Mouse (Mus musculus) liver, postnatal 0 days (tissue): ENCODE results near the gene Pkp1. TPM values are rescaled to one million over a fixed set of nuclear protein-coding genes. Genes with fewer than 3 reads are reported as not detected.

Experiments used
- ATAC-seq: fragments of 200-750 bp; cut with Nextera tagmentation; 2 replicates; pipeline ENCODE4 v1.8.0; 2017; ENCODE audit warnings: mild to moderate bottlenecking, moderate library complexity
- DNase-seq: peaks from one replicate; pipeline ENCODE4 v3.0.0-alpha.2; 2016
- H3K27ac ChIP-seq: fragments of 300-500 bp; sonication (generic); 2 replicates; pipeline ENCODE4 v1.5.1; 2014; ENCODE audit warnings: antibody characterized with exemption, moderate library complexity, mild to moderate bottlenecking, low read depth
- H3K27me3 ChIP-seq: fragments of 300-500 bp; sonication (generic); 2 replicates; pipeline ENCODE4 v1.6.1; 2014; ENCODE audit warnings: low read length, control low read depth, mixed read lengths; ENCODE audit not compliant: insufficient read depth
- H3K36me3 ChIP-seq: fragments of 300-500 bp; sonication (generic); replicated peaks from 2 replicates; pipeline ENCODE4 v1.6.1; 2014; ENCODE audit warnings: mild to moderate bottlenecking, control low read depth, low read length, moderate library complexity, mixed read lengths; ENCODE audit not compliant: insufficient read depth
- H3K4me1 ChIP-seq: fragments of 300-500 bp; sonication (generic); 2 replicates; pipeline ENCODE4 v1.6.1; 2014; ENCODE audit warnings: antibody characterized with exemption, mild to moderate bottlenecking, control low read depth; ENCODE audit not compliant: insufficient read depth
- H3K4me2 ChIP-seq: fragments of 300-500 bp; sonication (generic); 2 replicates; pipeline ENCODE4 v1.6.1; 2014; ENCODE audit warnings: low read depth, mild to moderate bottlenecking, low read length, moderate library complexity, mixed read lengths
- H3K4me3 ChIP-seq: fragments of 300-500 bp; sonication (generic); 2 replicates; pipeline ENCODE4 v1.5.1; 2014; ENCODE audit warnings: low read depth, low read length
- H3K9ac ChIP-seq: fragments of 300-500 bp; sonication (generic); replicated peaks from 2 replicates; pipeline ENCODE4 v1.6.1; 2014; ENCODE audit warnings: mild to moderate bottlenecking, moderate library complexity
- H3K9me3 ChIP-seq: fragments of 300-500 bp; sonication (generic); 2 replicates; pipeline ENCODE4 v1.6.1; 2016; ENCODE audit warnings: mild to moderate bottlenecking, control low read depth, low read length, mixed read lengths
- CTCF ChIP-seq: sonication (generic); IDR thresholded peaks from 2 replicates; pipeline ENCODE4 v1.5.1; 2016; ENCODE audit warnings: antibody characterized with exemption, low read depth
- EP300 ChIP-seq: IDR thresholded peaks from 2 replicates; pipeline ENCODE4 v1.6.1; 2016; ENCODE audit warnings: antibody characterized with exemption, low read depth, mild to moderate bottlenecking
- WGBS: fragments of 180-500 bp; shearing (Covaris S2); extraction: QIAGEN DNeasy Blood & Tissue Kit; methylation state at CpG from one replicate; pipeline ENCODE4 v1.1.7; 2014; ENCODE audit not compliant: insufficient replicate concordance; 5-methylcytosine and 5-hydroxymethylcytosine counted together
- polyA plus RNA-seq: library from polyadenylated mRNA; unstranded; fragments of >200 nt; fragmentation: Nextera tagmentation; extraction: Ambion mirVana; gene quantifications from 2 replicates; pipeline ENCODE4 v1.2.1, GENCODE M21; 2015

Pkp1 gene
- polyA plus RNA-seq, 1 experiment from 2014 or later = 0.05 TPM

- Histone ChIP-seq H3K27me3 (no peaks in the 10 kb centered on the region), H3K4me3 (no peak overlapping the region)
- TF ChIP-seq EP300 (no peak), CTCF (no peak)
These were observed 71.2 kb downstream of the Pkp1 start for GRCm38 (mm10) chr1:135847611-135848351.

GRCm38 (mm10) chr1:135847139-135847562 is 71.9 kb downstream of the Pkp1 start:
- no peak overlapping the region for H3K4me2 ChIP-seq

More at GRCm38 (mm10) chr1:135847611-135848351, 71.2 kb downstream of the Pkp1 start:
- Histone ChIP-seq H3K4me2 (no peak overlapping the region), H3K9me3 (no peaks in the 10 kb centered on the region), H3K27ac (no peak overlapping the region), H3K4me1 (peaks cover 4% of the 10 kb centered on the region; the same call in 1 of the 2 replicates), H3K36me3 (no peaks in the 10 kb centered on the region), H3K9ac (no peak overlapping the region)
- ATAC-seq = no peak
- WGBS = 56% methylated on average over 17 of the region's 17 CpGs
- no peak for DNase-seq

GRCm38 (mm10) chr1:135846632-135847031 is 72.4 kb downstream of the Pkp1 start:
- Histone ChIP-seq H3K4me1 (no peaks in the 10 kb centered on the region), H3K9ac (no peak overlapping the region), H3K36me3 (no peaks in the 10 kb centered on the region), H3K9me3 (no peaks in the 10 kb centered on the region), H3K4me3 (no peak overlapping the region), H3K4me2 (no peak overlapping the region), H3K27me3 (no peaks in the 10 kb centered on the region), H3K27ac (no peak overlapping the region)
- DNase-seq (no peak), ATAC-seq (no peak)
- whole genome bisulfite sequencing = 76% methylated on average over 5 of the region's 5 CpGs
- TF ChIP-seq EP300 (no peak), CTCF (no peak)

More at GRCm38 (mm10) chr1:135847139-135847562, 71.9 kb downstream of the Pkp1 start:
- H3K9ac ChIP-seq = no peak overlapping the region
- H3K4me3 ChIP-seq = no peak overlapping the region
- peak; percentile 74 for DNase-seq
- TF ChIP-seq CTCF (peak; percentile 85), EP300 (no peak)
- H3K4me1 ChIP-seq = no peaks in the 10 kb centered on the region
- no peaks in the 10 kb centered on the region for H3K27me3 ChIP-seq
- no peak overlapping the region for H3K27ac ChIP-seq
- ATAC-seq = peak; percentile 71
- no peaks in the 10 kb centered on the region for H3K9me3 ChIP-seq
- no peaks in the 10 kb centered on the region for H3K36me3 ChIP-seq
- WGBS = 21% methylated on average over 6 of the region's 6 CpGs

- TF ChIP-seq CTCF (no peak), EP300 (no peak)
- Histone ChIP-seq H3K4me3 (no peak overlapping the region), H3K4me2 (no peak overlapping the region), H3K9ac (no peak overlapping the region), H3K36me3 (no peaks in the 10 kb centered on the region), H3K27ac (no peak overlapping the region), H3K9me3 (no peaks in the 10 kb centered on the region), H3K27me3 (no peaks in the 10 kb centered on the region), H3K4me1 (no peaks in the 10 kb centered on the region)
- 35% methylated on average over 6 of the region's 6 CpGs for WGBS
- ATAC-seq (no peak), DNase-seq (no peak)
These were observed 74.5 kb downstream of the Pkp1 start for GRCm38 (mm10) chr1:135844481-135844880.

GRCm38 (mm10) chr1:135843519-135844262 is 75.3 kb downstream of the Pkp1 start:
- no peak overlapping the region for H3K4me2 ChIP-seq
- H3K27ac ChIP-seq = no peak overlapping the region
- H3K9me3 ChIP-seq = no peaks in the 10 kb centered on the region
- H3K27me3 ChIP-seq = no peaks in the 10 kb centered on the region
- TF ChIP-seq CTCF = no peak
- no peak for TF ChIP-seq EP300
- no peak for ATAC-seq
- H3K36me3 ChIP-seq = no peaks in the 10 kb centered on the region
- no peak overlapping the region for H3K4me3 ChIP-seq
- DNase-seq = no peak
- no peak overlapping the region for H3K9ac ChIP-seq
- H3K4me1 ChIP-seq = no peaks in the 10 kb centered on the region
- WGBS = 84% methylated on average over 10 of the region's 10 CpGs

GRCm38 (mm10) chr1:135840675-135841395 is 78.2 kb downstream of the Pkp1 start:
- DNase-seq = no peak
- Histone ChIP-seq H3K4me3 (no peak overlapping the region), H3K36me3 (no peaks in the 10 kb centered on the region), H3K4me1 (no peaks in the 10 kb centered on the region), H3K27me3 (no peaks in the 10 kb centered on the region), H3K27ac (no peak overlapping the region), H3K9me3 (no peaks in the 10 kb centered on the region), H3K9ac (no peak overlapping the region), H3K4me2 (no peak overlapping the region)
- TF ChIP-seq CTCF (no peak), EP300 (no peak)
- no peak for ATAC-seq
- WGBS = 57% methylated on average over 15 of the region's 15 CpGs
